Mouse (Mus musculus) kidney, embryonic 16.5 days (tissue): ENCODE results near the gene Plcl2. TPM values are rescaled to one million over a fixed set of nuclear protein-coding genes. Genes with fewer than 3 reads are reported as not detected.
A peak's percentile ranks its signal among the peaks of the same experiment; 100 is the strongest.
"Not testable (repeated sequence)": the region's sequence is repeated elsewhere in the genome, so short reads cannot be mapped to it uniquely, and the experiment has no call there.

Experiments used
- ATAC-seq: fragments of 200-750 bp; cut with Nextera tagmentation; 2 replicates; pipeline ENCODE4 v1.8.0; 2017; ENCODE audit warnings: moderate TSS enrichment; ENCODE audit not compliant: low FRiP score, low TSS enrichment
- H3K27ac ChIP-seq: fragments of 300-500 bp; sonication (generic); 2 replicates; pipeline ENCODE4 v1.5.1; 2014; ENCODE audit warnings: low read length
- H3K27me3 ChIP-seq: fragments of 300-500 bp; sonication (generic); 2 replicates; pipeline ENCODE4 v1.6.1; 2014; ENCODE audit warnings: low read length, control low read depth, mixed read lengths; ENCODE audit not compliant: insufficient read depth
- H3K36me3 ChIP-seq: fragments of 300-500 bp; sonication (generic); 2 replicates; pipeline ENCODE4 v1.6.1; 2014; ENCODE audit warnings: low read length, control low read depth, mixed read lengths; ENCODE audit not compliant: insufficient read depth
- H3K4me1 ChIP-seq: fragments of 300-500 bp; sonication (generic); 2 replicates; pipeline ENCODE4 v1.6.1; 2014; ENCODE audit warnings: low read length, control low read depth, mixed read lengths; ENCODE audit not compliant: insufficient read depth
- H3K4me2 ChIP-seq: fragments of 300-500 bp; sonication (generic); replicated peaks from 2 replicates; pipeline ENCODE4 v1.6.1; 2014; ENCODE audit warnings: low read depth, low read length
- H3K4me3 ChIP-seq: fragments of 300-500 bp; sonication (generic); 2 replicates; pipeline ENCODE4 v1.5.1; 2014; ENCODE audit warnings: mild to moderate bottlenecking, low read length
- H3K9ac ChIP-seq: fragments of 300-500 bp; sonication (generic); replicated peaks from 2 replicates; pipeline ENCODE4 v1.6.1; 2014; ENCODE audit warnings: low read length
- H3K9me3 ChIP-seq: fragments of 300-500 bp; sonication (generic); 2 replicates; pipeline ENCODE4 v1.6.1; 2016; ENCODE audit warnings: low read length, control low read depth
- WGBS: fragments of 180-500 bp; shearing (Covaris S2); extraction: QIAGEN DNeasy Blood & Tissue Kit; methylation state at CpG from one replicate; pipeline ENCODE4 v1.1.7; 2014; 5-methylcytosine and 5-hydroxymethylcytosine counted together
- polyA plus RNA-seq: library from polyadenylated mRNA; unstranded; fragments of >200 nt; fragmentation: Nextera tagmentation; extraction: Ambion mirVana; gene quantifications from 2 replicates; pipeline ENCODE4 v1.2.1, GENCODE M21; 2015

Plcl2 gene
- polyA plus RNA-seq, 1 experiment from 2014 or later: 2.7 TPM

DNA sequence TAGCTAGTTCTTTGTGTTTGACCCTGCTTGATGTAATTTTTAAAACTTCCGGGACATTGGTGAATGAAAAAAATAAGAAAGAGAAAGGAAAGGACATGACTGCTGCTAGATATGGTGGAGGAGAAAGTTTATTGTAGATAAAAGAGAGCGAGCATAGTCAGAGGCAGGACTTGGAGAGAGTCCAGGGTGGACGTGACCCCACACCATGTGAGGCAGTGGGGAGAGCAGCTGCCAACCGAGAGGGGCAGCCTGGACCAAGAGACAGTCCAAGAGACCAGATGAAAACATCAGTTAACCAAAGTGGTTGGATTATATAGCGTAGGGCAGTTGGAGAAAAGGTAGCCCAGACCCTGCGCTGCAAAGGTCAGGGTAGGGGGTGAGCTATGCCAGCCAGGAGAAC, 91.0 kb downstream of the Plcl2 start:
- H3K4me3 ChIP-seq: no peak overlapping the region
- no peaks in the 10 kb centered on the region for H3K27me3 ChIP-seq
- no peak overlapping the region for H3K4me2 ChIP-seq
- 67% methylated on average over 6 of the region's 6 CpGs for WGBS
- no peaks in the 10 kb centered on the region for H3K9me3 ChIP-seq
- no peak overlapping the region for H3K27ac ChIP-seq
- no peaks in the 10 kb centered on the region for H3K36me3 ChIP-seq
- H3K9ac ChIP-seq: no peak overlapping the region
- H3K4me1 ChIP-seq: no peaks in the 10 kb centered on the region
- ATAC-seq: no peak

DNA sequence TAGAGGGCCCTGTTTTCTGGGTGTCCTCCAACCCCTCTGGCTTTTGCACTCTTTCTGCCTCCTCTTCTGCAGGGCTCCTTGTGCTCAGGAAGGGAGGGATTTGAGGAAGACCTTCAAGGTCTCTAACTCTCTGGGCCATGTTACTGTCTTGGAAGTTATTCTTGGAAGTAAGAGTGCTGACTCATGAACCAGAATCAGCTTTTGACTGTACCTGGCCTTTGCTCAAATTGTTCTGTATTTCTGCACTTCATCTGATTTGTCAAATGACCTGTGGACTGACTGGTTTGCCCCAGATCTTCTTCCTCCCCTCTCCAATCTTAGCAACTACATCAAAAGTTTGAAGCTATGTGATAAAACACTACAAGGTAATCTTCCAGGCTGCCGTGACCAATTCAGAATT, 91.5 kb downstream of the Plcl2 start:
- Histone ChIP-seq H3K27ac (no peak overlapping the region), H3K4me2 (no peak overlapping the region), H3K4me3 (no peak overlapping the region), H3K36me3 (no peaks in the 10 kb centered on the region), H3K9ac (no peak overlapping the region), H3K9me3 (no peaks in the 10 kb centered on the region), H3K27me3 (no peaks in the 10 kb centered on the region), H3K4me1 (no peaks in the 10 kb centered on the region)
- ATAC-seq: no peak
- 81% methylated on average over 1 of the region's 1 CpGs for WGBS

DNA sequence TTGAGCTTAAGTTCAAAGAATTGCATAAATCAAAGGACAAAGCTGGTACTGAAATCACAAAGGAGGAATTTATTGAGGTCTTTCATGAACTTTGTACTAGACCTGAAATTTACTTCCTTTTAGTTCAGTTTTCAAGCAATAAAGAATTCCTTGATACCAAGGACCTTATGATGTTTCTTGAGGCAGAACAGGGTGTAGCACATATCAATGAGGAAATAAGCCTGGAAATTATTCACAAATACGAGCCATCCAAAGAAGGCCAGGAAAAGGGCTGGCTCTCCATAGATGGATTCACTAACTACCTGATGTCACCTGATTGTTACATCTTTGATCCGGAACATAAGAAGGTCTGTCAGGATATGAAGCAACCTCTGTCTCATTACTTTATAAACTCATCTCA, 97.7 kb downstream of the Plcl2 start:
- Histone ChIP-seq H3K4me1 (no peaks in the 10 kb centered on the region), H3K36me3 (peaks cover 7% of the 10 kb centered on the region), H3K27ac (no peak overlapping the region), H3K4me3 (no peak overlapping the region), H3K9ac (no peak overlapping the region), H3K27me3 (no peaks in the 10 kb centered on the region), H3K9me3 (no peaks in the 10 kb centered on the region), H3K4me2 (no peak overlapping the region)
- ATAC-seq: no peak
- 88% methylated on average over 2 of the region's 2 CpGs for WGBS

DNA sequence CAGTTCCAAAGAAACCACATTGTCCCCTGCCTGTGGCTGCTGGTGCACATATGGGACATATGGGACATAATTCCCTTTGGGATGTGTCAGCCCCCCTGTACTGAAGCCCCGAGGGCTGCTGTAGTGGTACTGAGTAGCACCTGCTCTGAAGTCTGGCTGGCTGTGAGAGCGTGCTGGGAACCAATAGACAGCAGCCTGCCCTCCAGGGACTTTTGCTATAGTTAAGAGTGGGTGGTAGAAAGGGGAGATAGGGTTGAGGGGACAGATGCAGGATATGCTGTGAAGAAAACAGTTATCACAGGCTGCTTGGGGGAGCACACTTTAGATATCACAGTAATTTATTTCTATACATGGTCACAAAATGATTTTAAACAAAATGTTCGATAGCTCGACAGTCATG, 100.7 kb downstream of the Plcl2 start:
- peaks cover 14% of the 10 kb centered on the region for H3K36me3 ChIP-seq
- H3K27me3 ChIP-seq: no peaks in the 10 kb centered on the region
- WGBS: 93% methylated on average over 4 of the region's 4 CpGs
- no peaks in the 10 kb centered on the region; the same call in 1 of the 2 replicates for H3K9me3 ChIP-seq
- no peak for ATAC-seq
- H3K4me2 ChIP-seq: no peak overlapping the region
- no peak overlapping the region for H3K4me3 ChIP-seq
- no peaks in the 10 kb centered on the region for H3K4me1 ChIP-seq
- no peak overlapping the region for H3K9ac ChIP-seq
- no peak overlapping the region for H3K27ac ChIP-seq

DNA sequence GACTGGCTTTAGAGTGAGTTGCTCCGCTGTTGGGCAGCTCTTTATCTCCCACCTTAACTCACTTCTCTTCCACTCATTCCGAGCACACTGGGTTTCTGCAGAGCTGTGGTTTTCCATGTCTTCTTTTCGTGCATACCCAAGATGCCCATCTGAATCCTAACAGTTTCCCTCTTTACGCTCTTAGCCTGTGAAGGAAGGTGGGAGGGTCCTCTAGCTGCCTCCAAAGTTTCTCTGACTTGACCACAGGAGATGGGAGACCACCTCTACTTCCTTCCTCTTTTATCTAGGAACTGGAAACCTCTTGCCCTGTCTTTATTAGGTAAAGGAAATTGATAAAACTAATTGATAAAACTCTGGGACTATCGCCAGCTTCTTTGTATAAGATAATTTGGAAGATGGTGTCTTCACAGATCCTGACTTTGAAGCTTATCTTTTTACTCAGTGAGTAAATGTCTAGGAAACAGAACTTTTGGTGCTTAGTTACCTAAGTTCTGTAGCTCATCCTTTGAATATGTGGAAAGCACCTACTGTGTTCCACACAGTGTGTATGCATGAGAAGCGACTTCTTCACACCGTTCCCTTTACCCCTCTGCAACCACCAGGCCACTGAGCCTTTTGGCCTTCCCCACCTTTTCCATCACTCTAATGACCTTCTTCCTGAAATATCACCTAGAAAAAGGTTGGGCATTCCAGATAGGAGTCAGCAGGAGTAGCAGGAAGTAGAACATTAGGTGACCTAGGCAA, 111.8 kb downstream of the Plcl2 start:
- ATAC-seq: no peak

DNA sequence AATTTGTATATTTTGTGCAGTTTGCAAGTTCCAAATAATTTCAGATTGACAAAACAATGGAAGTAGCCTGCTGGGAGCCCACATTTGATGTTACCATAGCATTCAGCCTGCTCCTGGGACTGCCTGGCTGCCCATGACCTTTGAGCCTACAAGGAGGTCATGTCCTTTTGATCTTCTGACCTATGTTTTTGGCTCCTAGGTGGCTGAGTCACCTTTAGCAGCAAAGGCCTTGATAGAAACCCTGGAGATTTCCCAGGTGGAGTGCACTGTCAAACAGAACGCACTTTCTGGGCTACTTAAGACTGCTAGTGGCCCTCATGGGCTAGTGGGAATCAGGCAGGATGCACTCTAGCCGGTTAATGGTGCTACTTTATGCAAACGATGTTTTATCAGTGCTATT, 112.8 kb downstream of the Plcl2 start:
- Histone ChIP-seq H3K4me3 (no peak overlapping the region), H3K27me3 (no peaks in the 10 kb centered on the region), H3K9me3 (no peaks in the 10 kb centered on the region), H3K4me2 (no peak overlapping the region), H3K27ac (no peak overlapping the region), H3K4me1 (peaks cover 10% of the 10 kb centered on the region; the same call in 1 of the 2 replicates), H3K36me3 (no peaks in the 10 kb centered on the region), H3K9ac (no peak overlapping the region)
- ATAC-seq: no peak
- 84% methylated on average over 3 of the region's 3 CpGs for WGBS

More for the DNA sequence above, 111.8 kb downstream of the Plcl2 start:
- Histone ChIP-seq H3K4me2 (no peak overlapping the region), H3K9ac (no peak overlapping the region), H3K4me3 (no peak overlapping the region), H3K27me3 (no peaks in the 10 kb centered on the region), H3K27ac (no peak overlapping the region), H3K4me1 (peaks cover 10% of the 10 kb centered on the region; the same call in 1 of the 2 replicates), H3K36me3 (no peaks in the 10 kb centered on the region), H3K9me3 (no peaks in the 10 kb centered on the region)
- WGBS: 91% methylated on average over 7 of the region's 7 CpGs

DNA sequence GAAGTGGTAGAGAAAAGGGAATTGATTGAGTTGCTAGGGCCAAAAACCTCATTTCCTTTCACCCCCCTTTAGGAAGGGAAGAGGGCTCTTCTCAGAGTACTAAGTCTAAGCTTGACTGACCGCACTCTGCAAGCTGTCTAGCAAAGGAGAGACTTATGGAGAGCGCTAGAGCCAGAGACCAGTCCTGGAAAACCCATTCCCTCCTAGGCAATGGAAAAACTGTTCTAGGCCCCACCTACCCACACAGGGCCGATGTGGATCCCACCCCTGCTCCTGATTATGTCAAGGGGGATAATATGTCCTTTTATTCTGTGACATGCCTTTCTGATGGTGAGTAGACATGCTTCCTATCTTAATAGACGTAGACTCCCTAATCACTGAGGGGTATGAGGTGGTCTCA, 116.4 kb downstream of the Plcl2 start:
- no peaks in the 10 kb centered on the region for H3K9me3 ChIP-seq
- 86% methylated on average over 4 of the region's 4 CpGs for WGBS

DNA sequence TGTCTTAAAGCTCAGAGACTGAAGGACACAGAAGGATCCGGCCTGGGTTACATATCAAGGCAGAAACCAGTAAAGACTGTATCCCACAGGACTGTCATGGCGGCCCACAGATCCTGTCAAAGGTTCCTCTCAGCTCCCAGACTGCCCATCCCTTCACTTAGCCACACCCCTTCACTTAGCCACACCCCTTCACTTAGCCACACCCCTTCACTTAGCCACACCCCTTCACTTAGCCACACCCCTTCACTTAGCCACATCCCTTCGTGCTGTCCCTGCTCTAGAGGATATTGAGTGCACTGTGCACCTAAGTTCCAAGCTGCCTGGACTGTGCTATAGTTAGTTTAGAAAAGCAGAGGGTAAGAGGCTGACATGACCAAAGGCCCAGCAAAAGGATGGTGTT, 118.5 kb downstream of the Plcl2 start:
- Histone ChIP-seq H3K9ac (no peak overlapping the region), H3K4me1 (peaks cover 10% of the 10 kb centered on the region; the same call in 1 of the 2 replicates), H3K27ac (no peak overlapping the region), H3K27me3 (no peaks in the 10 kb centered on the region), H3K4me3 (no peak overlapping the region), H3K4me2 (no peak overlapping the region), H3K9me3 (no peaks in the 10 kb centered on the region), H3K36me3 (no peaks in the 10 kb centered on the region)
- 93% methylated on average over 3 of the region's 3 CpGs for WGBS
- no peak for ATAC-seq

More for the DNA sequence above, 116.4 kb downstream of the Plcl2 start:
- Histone ChIP-seq H3K27me3 (no peaks in the 10 kb centered on the region), H3K9ac (no peak overlapping the region), H3K36me3 (no peaks in the 10 kb centered on the region), H3K4me2 (no peak overlapping the region), H3K4me3 (no peak overlapping the region), H3K4me1 (peaks cover 10% of the 10 kb centered on the region; the same call in 1 of the 2 replicates), H3K27ac (no peak overlapping the region)
- peak; percentile 51; the same call in 1 of the 2 replicates for ATAC-seq

DNA sequence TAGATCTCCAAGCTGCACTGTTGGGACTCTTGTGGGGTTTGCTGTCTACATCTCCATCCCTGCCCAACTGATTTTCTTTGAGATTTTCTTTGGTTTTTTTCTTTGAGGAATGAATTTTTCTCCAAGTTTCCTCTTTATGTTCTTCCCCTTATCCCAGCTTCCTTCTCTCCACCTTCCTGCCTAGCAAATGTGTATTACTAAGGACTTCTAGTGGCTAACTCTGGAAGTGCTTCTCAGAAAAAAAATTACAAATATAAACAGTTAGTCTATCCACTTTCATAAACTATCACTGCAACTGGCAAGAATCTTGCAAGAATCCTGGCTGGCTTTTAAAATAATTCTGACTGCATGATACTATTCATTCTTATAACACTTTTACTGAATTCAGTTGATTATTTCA, 119.5 kb downstream of the Plcl2 start:
- Histone ChIP-seq H3K4me3 (no peak overlapping the region), H3K4me2 (no peak overlapping the region)

DNA sequence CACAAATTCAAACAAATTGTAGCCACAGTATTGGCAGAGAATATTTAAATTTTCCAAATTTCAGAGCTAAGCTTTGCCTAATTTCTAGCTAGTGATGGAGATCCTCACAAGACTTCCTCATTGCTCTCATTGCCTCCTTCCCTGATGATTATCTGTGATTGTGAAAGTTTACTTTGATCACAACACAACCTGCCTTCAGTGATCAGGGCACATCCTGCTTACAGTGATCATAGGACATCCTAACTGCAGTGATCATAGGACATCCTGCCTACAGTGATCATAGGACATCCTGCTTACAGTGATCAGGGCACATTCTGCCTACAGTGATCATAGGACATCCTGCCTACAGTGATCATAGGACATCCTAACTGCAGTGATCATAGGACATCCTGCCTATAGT, 121.8 kb downstream of the Plcl2 start:
- ATAC-seq, H3K4me3 ChIP-seq, H3K9me3 ChIP-seq, H3K9ac ChIP-seq, H3K36me3 ChIP-seq, H3K4me1 ChIP-seq, H3K27ac ChIP-seq, H3K4me2 ChIP-seq, H3K27me3 ChIP-seq: not testable (repeated sequence)

More for the DNA sequence above, 119.5 kb downstream of the Plcl2 start:
- H3K36me3 ChIP-seq: no peaks in the 10 kb centered on the region
- no peaks in the 10 kb centered on the region for H3K27me3 ChIP-seq
- peaks cover 4% of the 10 kb centered on the region; the same call in 1 of the 2 replicates for H3K4me1 ChIP-seq
- no peak overlapping the region for H3K27ac ChIP-seq
- H3K9ac ChIP-seq: no peak overlapping the region
- no peaks in the 10 kb centered on the region for H3K9me3 ChIP-seq
- no peak for ATAC-seq
